Mouse (Mus musculus) megakaryocyte-erythroid progenitor cell, adult 5-6 weeks (primary cell): ENCODE measurements around the gene Dlg5. TPM values are rescaled to one million over a fixed set of nuclear protein-coding genes. Genes with fewer than 3 reads are reported as not detected.

Experiments
- ATAC-seq: replicated peaks from 2 replicates; pipeline ENCODE4 v1.8.0; 2016; ENCODE audit warnings: mild to moderate bottlenecking, inconsistent platforms; ENCODE audit not compliant: severe bottlenecking, poor library complexity, low FRiP score, low TSS enrichment
- total RNA-seq, 2 experiments: library from RNA; stranded (forward) in 1 of 2; stranded (reverse) in 1 of 2; fragments of 200-1000, 215-1000 nt in 1 of 2; fragments of >200 nt in 1 of 2; fragmentation: Nextera tagmentation in 1 of 2; gene quantifications; 2 replicates each; pipeline ENCODE4 v1.2.3; 2014 to 2017

Dlg5 gene
- total RNA-seq (2014; fragmentation: Nextera tagmentation) (0.46 TPM in 1 of 2 replicates, not detected in the other), total RNA-seq (2017) (not detected in 2 replicates)

DNA sequence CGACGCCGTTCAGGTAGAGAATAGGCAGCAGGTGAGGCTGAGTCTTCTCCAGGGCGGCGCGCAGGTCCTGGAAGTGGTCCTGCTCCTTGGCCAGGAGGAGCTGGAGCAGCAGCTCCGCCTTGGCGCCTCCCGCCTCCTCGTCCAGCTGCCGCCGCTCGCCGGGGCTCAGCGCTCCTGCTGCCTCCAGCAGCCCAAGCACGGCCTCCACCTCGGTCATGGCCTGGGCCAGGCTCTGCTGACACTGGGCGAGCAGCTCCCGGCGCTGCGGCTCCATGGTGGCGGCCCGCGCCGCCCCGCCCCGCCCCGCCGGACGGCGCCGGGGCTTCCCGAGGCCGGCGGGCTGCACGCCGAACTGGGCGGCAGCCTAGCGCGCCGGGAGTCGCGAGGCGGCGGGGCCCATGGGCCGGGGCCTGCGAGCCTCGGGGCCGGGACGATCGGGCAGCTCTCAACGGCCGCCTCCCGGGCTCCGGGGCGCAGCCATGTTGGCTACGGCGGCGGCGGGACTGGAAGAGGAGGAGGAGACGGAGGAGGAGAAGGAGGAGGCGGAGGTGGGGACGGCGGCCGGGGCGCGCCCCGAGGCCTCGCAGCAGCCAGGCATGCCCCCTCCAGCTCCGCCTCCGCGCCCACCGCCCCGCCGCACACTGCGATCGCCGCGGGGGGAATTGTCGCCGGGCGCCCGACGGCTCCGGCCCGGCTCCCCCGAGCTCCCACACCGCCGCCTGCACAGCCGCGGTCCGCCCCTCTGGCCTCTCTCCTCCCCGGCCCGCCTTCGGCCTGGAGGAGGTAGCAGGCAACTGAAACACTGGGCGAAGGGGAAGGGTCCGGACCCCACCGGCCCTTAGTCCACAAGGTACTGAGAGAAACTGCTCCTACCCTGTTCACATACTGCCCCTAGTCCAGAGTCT lies at the start of gene Dlg5:
Dlg5 (minus strand) TSS at position 744 of the 905 bp plus-strand sequence.
- no peak for ATAC-seq

DNA sequence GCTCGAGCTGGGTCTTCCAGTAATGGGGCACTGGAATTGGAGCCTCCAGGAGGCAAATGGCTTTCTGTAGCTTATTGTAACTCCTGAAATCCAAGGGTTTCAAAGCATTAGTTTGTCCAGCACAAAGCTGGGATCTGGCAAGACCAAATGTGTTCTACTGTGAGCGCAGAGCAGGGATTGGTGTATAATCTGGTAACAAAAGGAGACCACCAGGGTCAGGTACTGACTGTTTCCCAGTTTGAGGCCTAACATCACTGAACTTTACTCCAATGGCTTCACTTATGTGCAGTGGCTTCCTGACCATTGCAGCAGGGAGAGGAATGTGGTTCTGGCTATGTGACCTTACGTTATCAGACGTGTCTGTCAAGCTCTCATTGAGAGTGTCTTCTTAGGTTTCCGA lies 47.9 kb upstream of the Dlg5 start:
- ATAC-seq: no peak

DNA sequence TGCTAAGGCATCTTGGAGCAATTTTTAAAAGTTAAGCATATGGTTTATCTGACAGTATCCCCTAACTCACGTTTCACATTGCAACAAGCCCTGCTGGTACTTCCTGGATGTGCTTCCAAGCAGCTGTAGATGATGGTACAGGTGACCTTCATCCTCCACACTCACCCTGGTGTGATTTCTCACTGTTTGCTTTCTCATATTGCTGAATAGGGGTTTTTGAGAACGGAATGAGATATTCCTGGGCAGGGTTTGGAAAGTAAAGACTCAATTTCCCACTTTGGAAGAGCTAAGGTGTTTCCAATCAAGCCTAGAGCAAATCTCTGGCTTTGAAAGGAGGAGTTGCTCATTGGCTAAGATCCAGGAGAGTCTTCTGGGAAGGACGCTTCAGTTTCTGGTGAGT lies 47.2 kb upstream of the Dlg5 start, which contains the start of gene E330034G19Rik:
E330034G19Rik (plus strand) TSS at position 301 of the 400 bp plus-strand sequence.
- no peak for ATAC-seq

DNA sequence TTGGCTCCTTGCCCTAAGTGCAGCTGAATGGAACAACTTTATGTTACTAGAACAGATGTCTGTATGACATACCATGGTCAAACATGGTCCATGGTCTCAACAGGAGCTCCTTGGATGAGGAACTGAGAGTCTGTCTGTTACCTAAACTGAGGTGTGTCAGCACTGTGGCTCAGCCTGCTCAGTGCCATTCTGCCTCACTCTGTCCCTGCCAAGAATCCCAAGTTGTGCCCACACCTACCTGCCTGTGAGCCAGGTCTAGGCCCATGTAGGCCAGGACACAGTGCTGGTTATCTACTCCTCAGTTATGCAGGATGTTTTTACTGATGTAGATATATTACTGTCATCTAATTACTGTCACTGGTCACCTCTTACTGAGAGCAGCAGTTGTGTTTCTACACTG lies 45.0 kb upstream of the Dlg5 start:
- no peak for ATAC-seq

DNA sequence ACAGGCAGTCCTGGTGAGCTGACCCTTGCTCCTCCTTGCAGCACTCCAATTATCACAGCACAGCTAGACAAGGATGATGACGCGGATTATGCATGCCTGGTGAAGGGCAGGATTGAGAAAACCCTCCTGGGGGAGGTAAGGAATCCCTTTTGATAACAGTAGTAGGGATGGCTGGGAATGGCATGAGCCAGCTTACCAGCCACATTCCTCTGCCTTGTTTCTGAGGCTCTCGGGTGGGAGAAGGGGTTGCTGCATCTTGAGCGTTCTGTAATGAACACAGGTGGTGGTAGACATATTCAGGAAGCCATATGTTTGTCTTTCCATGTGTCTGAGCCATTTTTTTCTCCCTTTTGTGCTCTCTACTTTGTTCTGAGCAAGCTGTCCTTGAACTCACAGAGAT lies 40.4 kb upstream of the Dlg5 start:
- no peak for ATAC-seq

DNA sequence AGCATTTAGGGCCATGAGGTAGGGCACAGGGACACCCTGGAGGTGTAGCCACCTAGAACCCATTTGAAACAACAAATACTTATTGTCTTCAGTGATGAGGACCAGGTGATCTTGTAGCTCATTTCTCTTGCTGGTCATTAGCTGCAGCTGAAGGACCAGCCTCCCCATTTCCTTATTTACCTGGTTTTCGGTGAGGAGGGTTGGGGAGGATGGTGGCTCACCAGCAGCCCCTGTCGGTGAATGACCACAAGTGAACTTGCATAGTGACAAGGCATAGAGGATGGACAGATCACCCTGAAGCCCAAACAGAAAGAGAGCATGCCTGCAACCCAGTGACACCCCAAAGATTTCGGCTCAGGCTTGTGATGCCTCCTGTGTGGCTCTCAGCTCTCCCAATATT lies 36.6 kb upstream of the Dlg5 start:
- ATAC-seq: no peak

DNA sequence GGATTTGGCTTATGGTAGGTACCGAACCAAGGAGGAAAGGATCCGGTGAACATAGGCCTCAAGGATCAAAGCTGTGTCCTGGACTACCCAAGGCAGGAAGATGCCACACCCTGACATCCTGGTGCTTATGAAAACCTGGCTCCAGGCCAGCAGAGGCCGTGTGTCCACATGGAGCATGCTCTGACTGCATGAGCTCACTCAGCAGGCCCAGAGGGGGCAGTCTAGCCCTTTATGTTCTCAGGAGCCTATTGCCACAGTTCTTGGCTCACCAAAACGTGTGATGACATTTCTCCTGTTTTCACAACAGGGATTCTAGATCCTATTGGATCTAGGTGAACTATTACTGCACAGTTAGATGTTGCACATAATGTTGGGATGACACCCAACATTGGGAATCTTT lies 35.6 kb upstream of the Dlg5 start:
- no peak for ATAC-seq

DNA sequence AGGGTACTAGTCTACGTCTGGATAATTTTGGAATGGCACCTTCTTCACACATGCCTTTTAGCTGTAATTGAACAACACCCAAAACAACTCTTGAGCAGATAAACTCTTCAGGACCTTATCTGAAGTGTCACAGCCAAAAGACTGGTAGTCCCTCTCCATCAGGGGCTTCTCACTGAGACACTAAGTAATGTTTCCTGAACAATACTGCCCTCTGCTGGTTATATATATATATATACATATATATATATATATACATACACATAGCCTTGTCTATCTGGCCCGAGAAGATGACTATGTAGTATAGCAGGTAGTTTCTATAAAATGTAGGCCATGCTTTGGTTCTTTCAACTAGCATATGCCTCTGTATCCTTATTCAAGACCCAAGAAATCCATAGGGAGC lies 29.8 kb upstream of the Dlg5 start:
- no peak for ATAC-seq

DNA sequence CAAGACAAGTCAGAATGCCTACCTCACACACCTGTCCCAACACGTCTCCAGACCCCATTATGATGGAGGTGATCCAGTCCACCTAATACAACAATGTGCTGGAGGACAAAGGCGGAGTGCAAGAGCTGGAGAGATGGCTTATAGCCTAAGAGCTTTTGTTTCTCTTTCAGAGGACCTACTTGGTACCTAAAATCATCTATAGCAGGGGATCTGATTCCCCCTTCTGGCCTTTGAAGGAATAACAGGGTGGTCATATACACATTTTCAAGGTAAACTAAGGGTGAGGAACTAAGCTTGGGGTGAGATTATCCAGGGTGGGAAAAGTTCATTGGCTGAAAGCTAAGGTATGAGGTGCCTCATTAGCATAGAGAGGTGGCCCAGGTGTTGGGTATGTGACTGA lies 27.9 kb upstream of the Dlg5 start:
- ATAC-seq: no peak

DNA sequence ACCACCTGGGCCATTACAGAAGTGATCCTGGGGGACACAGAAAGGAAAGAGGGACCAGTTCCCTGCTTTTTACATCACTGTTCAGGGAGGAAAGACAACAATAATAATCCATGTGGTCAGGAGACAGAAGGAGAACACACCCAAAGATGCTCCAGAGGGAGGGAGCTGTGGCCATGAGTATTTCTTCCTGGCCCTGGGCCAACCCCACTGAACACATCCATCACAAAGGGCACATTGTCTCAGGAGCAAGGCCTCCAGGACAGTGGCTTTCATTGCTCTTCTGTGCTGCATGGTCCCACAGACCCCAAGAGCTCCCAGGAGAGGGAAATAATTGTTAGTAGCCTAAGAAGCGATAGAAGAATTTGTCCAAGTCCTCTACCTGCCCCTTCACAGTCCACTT lies 23.9 kb upstream of the Dlg5 start:
- no peak for ATAC-seq

DNA sequence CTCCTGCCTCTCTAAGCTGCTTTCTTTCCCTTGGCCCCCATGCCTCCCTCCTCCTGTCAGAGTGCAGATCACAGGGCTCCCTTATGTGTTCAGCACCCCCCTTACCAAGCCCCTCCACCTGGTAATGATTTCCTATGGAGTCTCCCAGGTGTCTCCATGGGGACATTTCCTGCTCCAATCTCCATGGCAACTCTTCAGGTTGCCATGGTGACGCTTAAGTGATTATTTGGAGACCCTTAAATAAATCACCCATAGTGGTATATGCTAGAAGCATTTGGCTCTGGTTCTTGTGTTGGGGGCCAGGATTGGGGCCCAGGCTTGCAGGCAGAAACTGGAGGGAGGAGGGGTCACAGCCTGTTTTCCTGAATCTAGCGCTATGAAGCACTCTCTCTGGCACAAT lies 17.2 kb upstream of the Dlg5 start:
- no peak for ATAC-seq

DNA sequence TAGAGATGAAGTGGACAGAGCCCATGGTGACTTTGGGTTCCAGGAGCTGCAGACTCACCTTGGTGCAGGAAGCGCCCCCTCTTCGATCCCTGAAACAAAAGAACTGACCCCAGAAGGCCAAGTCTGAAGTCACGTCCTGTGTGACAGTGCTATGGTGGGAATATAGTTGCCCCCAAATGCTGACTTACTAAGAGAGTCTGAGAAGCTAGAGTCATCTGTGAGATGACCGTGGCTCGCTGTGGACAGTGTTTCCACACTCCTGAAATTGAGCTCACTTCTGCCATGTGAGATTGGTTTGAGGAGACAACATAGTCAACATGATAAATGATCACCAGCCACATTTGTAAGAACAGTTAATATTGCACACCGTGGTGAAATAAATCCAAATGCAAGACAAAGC lies 16.7 kb upstream of the Dlg5 start:
- no peak for ATAC-seq

DNA sequence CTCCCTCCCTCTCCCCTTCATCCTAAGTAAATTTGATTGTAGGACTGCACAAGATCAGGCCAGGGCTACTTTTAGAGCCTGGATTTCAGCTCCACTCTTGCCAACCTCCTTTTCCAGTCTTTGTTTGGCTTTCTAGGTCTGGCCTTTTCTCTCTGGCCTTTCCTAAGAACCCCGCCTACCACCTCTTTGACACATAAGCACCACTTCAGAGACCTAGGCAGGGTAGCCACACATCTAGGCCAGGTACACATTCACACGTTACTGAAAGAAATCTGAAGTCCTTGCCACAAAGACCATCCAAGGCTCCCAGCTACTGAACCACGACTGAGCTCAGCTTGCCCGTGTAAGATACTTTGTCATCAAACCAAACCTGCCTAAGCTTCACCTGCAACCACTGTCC lies 14.7 kb upstream of the Dlg5 start:
- no peak for ATAC-seq

DNA sequence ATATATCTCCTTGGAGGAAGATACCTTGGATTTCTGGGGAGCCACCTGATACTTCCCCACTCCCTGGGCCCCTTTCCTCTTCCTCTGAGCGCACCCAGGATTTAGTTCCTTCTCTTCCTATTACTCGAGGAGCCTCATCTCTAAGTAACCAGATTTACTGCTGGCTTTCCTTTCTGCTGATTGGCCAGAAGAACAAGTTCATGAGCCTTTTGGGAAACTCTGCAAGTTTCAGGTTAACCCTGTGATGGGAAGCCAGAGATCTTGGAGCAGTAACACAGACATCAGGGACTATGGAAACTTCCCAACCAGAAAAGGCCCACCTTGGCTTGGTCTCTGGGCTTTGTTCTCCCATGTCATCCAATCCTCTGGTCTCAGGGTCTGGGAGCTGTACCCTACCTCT lies 10.2 kb upstream of the Dlg5 start:
- no peak for ATAC-seq

DNA sequence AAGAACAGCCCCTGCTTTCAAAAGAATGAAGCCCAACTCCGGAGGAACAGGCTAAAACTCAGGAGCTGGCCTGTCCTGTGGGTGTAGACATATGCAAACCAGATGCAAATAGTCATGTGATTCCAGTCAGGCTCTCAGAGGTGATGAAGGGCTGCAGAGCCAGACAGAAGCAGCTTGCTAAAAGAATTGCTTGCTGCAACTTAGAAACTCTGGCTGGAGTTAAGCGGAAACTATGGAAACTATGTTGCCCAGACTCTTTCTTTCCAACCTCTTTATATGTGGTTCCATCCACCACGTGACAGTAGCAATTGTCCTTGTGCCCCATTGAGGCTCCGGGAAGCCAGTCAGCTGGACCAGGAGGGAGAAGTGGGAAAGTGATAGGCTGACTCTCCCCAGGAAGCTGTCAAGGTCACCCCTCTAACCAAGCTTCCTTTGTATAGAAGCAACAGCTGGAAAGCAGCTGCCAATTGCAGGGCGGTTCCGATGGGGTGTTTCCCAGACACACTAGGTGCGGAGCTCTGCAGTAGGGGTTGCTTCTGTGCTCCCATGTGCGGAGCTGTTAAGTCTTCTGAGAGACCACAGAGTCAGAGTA lies 8.0 kb upstream of the Dlg5 start:
- ATAC-seq: no peak

DNA sequence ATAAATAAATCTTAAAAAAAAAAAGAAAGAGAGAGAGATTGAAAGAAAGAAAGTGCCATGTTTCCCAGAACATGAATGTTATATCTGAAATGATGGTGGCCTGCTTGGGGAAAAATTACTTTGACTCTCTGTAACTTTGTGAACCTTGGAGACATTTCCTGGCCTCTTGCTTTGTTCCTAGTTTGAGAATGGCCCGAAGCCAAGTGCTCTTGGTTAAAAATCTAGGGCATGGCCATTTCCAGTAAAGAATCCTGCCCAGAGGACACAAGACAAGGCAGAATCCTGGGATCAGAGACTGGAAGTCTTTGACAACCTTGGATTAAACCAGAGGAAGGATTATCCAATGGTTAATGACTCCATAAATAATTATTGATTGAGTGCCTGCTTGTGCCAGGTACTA lies 5.6 kb upstream of the Dlg5 start:
- ATAC-seq: no peak

DNA sequence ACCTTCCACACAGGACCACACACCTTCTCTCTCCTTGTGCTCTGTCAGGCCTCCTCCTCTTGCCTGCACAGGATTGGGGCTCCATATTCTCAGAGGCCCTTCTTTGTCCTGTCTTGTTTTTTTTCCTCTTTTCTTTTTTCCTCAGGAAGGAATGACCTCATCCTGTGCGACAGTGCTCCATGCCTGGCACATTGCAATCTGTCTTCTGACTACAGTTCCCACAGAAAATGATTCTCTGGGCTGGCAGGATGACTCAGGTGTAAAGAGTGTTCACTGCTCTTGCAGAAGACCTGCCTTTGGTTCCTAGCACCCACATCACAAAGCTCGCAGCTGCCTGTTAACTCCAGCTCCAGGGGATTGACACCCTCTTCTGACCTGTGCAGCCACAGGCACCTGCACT lies 4.2 kb upstream of the Dlg5 start:
- ATAC-seq: no peak

DNA sequence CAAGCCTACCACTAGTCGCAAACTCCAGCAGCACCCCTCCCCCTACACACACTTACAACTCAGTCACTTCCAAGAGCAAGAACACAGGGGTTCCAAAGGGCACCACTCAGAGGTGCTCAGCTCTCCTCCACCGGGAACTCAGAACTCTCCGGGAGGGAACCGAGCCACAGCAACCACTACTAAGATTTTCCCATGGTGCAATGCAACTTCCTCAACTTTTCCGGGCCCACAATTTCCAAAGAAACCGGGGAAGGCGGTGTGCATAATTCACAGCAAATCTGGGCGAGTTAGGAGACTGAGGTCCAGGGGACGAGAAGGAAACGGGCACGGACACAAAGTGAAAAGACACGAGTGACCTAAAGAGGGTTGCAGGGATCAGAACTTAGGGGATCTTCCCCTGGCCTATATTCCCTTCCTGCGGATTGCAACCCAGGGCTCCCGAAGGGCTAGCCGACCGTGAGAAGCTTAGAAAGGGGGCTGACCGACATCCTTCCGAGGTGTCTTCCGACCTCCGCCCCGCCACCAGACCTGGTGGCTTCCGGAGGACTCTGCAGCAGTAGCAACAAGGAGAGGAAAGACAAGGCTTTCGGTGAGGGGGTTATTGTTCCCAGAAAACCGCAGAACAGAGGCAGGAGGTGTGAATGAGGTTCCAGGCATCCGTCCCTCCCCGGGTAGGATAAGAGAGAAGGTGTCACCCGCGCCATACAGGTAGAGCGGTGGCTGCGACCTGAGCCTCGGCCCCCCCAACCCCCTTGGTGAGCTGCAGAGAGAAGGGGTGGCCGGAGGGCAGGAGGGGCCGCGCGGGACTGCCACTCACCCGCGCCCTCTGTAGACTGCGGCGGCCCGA lies 1.2 kb downstream of the Dlg5 start:
- no peak for ATAC-seq

DNA sequence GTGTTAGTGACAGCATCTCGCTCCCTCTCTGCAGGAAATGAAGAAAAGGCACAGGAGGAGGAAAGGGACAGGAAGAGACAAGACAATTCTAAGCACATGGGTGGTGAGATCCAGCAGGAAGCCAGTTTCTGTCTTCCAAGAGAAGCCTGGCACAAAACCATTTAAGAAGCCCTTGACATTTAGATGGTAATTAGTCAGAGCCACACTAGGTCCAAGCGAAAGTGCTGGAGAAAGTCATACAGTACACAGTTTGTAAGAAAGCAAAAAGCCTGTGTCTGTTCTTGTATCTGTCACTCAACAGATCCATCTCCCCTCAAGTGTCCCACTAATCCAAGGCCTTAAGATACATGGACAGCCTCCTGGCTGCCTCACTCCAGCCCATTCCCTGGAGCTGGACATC lies 3.7 kb downstream of the Dlg5 start:
- no peak for ATAC-seq

DNA sequence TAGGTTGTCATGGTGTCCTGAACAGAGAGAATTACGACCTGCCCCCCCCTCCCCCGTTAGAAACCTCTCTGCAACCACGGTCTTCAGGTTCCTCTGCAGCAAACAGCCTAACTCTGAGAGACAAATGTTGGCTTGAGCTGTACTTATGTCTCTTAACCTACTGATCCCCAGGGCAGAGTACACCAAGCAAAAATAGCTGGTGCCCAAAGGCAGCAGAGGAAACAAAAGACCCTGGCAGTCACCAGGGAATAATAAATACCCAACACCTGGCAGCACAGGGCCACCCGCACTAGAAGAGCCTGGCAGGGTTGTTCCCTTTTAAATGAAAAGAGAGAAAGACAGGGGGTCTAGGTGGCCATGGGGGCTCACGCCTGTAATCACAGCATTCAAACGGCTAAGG lies 4.9 kb downstream of the Dlg5 start:
- no peak for ATAC-seq
